Mouse (Mus musculus) embryonic stem cell, embryonic (primary cell): ENCODE data around the gene Mpzl3.

Experiments used
- CTCF ChIA-PET, 4 experiments: fragments of 300-600 bp in 2 of 4; fragments of 350-600 bp in 2 of 4; sonication (Branson Sonifier 250); formaldehyde crosslinking; loops; one replicate each; lab custom pipeline; 2022; ENCODE audit warnings: inconsistent platforms in 2 of 4; lab: Charles Lee
- POLR2A ChIA-PET, 4 experiments: fragments of 300-600 bp in 2 of 4; fragments of 350-600 bp in 2 of 4; sonication (Branson Sonifier 250); formaldehyde crosslinking; loops; one replicate each; lab custom pipeline; 2022; ENCODE audit warnings: antibody characterized with exemption in 4 of 4, inconsistent platforms in 1 of 4; lab: Charles Lee

Mpzl3 gene

DNA sequence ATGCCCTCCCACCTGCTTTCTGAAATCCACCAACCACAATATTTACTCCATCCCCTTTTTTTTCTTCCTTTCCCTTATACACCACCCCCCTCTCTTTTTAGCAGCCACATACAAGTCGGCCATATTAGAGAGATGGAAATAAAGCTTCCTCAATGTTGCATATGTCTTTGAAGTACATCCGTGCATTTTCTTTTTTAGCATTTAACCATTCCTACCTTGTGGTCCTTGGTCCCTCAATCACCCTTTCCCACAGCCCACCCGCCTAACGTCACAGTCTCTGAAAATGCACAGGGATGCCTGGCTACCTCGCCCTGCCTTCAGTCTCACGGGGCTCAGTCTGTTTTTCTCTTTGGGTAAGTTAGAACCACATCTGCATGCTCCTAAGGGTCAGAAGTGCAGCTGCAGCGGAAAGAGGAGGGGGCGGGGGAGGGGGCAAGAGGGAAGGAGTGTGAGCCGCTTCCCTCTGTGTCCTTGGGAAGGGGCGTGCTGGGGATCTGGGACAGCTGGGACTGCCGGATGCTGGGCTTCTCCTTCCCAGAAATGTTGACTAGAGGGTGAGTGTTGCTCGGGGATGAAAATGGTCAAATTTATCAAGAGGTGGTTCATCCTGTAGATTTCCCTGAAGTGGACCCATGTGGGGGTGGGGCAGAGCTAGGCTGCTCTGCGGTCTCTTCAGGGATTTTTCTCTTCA lies 62.9 kb downstream of the Mpzl3 start, which contains the start of gene Scn2b:
Scn2b (plus strand) TSS at position 42 of the 691 bp plus-strand sequence.
- CTCF ChIA-PET: interaction anchor here in 2 of 4 experiments (0.5 to 6.1 kb wide), 3 partner anchors 16 to 109 kb away, joined by 3 to 60 read pairs (median 3); partner anchors contain the start of gene Cd3e (in 1 of the 2)
- POLR2A ChIA-PET: interaction anchor here in 3 of 4 experiments (0.6 to 1.4 kb wide), 7 partner anchors 8 to 526 kb away, joined by 3 to 7 read pairs (median 3); partner anchors contain the start of gene Mpzl3 (in 1 of the 3)

DNA sequence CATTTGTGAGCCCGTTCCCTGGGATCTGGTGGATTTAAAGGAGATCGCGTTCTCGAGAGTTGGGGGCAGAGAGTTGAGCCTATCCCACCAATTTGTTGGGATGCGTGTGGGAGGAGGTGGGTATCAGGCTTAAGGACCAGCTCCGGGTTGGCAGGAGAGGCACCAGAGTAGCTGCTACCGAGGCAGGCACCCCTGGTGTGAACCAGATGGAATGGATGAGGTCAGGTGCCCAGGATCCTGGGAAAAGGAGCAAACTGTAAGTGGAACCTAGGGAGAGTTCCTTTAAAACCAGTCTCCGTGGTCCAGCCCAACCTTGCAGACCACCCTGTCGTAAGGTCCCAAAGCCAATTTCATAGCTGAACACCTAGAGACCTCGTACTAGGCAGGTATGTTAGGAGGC lies 63.6 kb downstream of the Mpzl3 start:
- CTCF ChIA-PET: interaction anchor here in 3 of 4 experiments (0.5 to 6.1 kb wide), 6 partner anchors 16 to 109 kb away, joined by 3 to 60 read pairs (median 4); partner anchors contain the start of gene Cd3e (in 1 of the 3)
- POLR2A ChIA-PET: interaction anchor here in 3 of 4 experiments (0.6 to 1.4 kb wide), 6 partner anchors 9 to 403 kb away, joined by 3 to 7 read pairs (median 3); partner anchors contain the start of gene Mpzl3 (in 1 of the 3)

DNA sequence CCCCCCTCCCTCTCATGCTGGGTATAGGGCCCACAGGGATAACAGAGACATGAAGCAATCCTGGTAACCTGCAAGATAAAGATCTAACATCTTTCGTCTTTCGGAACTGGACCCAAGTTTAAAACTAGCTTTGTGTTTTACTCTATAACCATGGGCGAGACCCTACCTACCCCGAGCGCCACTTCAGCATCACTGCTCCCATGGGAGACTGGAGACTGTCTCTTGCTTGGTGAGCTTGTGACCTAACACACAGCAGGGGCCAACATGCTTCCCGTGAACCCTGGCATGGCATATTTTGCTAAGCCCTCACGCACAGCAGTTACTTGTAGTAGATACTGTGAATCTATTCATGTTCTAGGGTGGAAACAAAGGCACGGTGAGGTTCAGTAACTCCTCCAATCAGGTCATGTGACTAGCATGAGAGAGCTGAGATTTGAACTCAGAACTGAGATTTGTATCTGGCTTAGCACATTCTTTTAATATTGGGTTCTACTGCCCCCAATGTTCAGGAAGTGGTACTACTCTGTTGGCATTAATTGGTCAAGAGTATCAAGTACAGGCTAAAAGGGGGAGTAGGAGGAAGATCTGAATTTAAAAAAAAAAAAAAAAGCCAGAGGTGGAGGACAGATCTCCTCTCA lies 64.4 kb downstream of the Mpzl3 start:
- CTCF ChIA-PET: interaction anchor here in 3 of 4 experiments (0.6 to 6.1 kb wide), 7 partner anchors 15 to 153 kb away, joined by 3 to 60 read pairs (median 5); no protein-coding TSS in a partner anchor
- POLR2A ChIA-PET: interaction anchor here in 1 of 4 experiments (1.0 to 2.9 kb wide), 3 partner anchors 19 to 404 kb away, joined by 3 to 9 read pairs (median 7); partner anchors contain the start of gene Scn4b

GRCm38 (mm10) chr9:45119954-45120530 lies 65.1 kb downstream of the Mpzl3 start:
- ChIA-PET POLR2A (interaction anchor here in 2 of 4 experiments (1.0 to 2.9 kb wide), 4 partner anchors 14 to 90 kb away, joined by 3 to 9 read pairs (median 3); partner anchors contain the start of gene Scn4b (in 1 of the 2)), CTCF (interaction anchor here in 3 of 4 experiments (0.8 to 6.1 kb wide), 10 partner anchors 10 to 298 kb away, joined by 3 to 60 read pairs (median 6); no protein-coding TSS in a partner anchor)

GRCm38 (mm10) chr9:45120567-45120966 lies 65.6 kb downstream of the Mpzl3 start:
- ChIA-PET CTCF (interaction anchor here in 3 of 4 experiments (0.6 to 6.1 kb wide), 14 partner anchors 10 to 853 kb away, joined by 3 to 60 read pairs (median 6); partner anchors contain the start of gene Scn4b (in 1 of the 3)), POLR2A (interaction anchor here in 2 of 4 experiments (0.7 to 2.9 kb wide), 6 partner anchors 13 to 80 kb away, joined by 3 to 9 read pairs (median 3); partner anchors contain the start of gene Scn4b (in 1 of the 2))

GRCm38 (mm10) chr9:45121001-45121400 lies 66.0 kb downstream of the Mpzl3 start:
- ChIA-PET POLR2A (interaction anchor here in 2 of 4 experiments (0.7 to 2.9 kb wide), 7 partner anchors 12 to 80 kb away, joined by 3 to 10 read pairs (median 3); partner anchors contain the start of gene Scn4b (in 1 of the 2)), CTCF (interaction anchor here (0.6 to 6.1 kb wide), 15 partner anchors 11 to 853 kb away, joined by 3 to 60 read pairs (median 6); partner anchors contain the start of gene Scn4b (in 1 of the 4))

DNA sequence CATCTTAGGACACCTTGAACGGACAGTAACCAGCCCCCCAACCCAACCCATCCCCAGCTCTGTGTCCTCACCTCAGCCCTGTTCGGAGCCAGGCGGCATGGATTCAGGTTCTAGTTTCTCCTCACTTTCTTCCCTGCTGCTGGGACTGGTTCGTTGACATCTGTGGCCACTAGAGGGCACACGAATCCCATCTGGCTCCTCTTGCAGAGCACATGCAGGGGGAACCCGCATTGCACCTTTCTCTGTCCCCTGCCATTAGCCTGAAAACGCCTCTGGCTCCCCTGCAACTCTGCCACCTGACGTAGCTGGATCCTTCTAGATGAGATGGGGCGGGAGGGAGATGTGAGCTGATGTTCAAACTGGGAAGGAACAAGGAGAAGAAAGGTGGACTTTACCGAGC lies 66.8 kb downstream of the Mpzl3 start:
- POLR2A ChIA-PET: interaction anchor here in 3 of 4 experiments (0.7 to 2.9 kb wide), 19 partner anchors 12 to 309 kb away, joined by 3 to 11 read pairs (median 3); partner anchors contain the start of gene Scn4b (in 1 of the 3)
- CTCF ChIA-PET: interaction anchor here (0.6 to 6.1 kb wide), 30 partner anchors 11 to 708 kb away, joined by 3 to 60 read pairs (median 4); partner anchors contain the start of genes Scn4b (in 2 of the 4), Mpzl3 (in 1 of the 4) and Phldb1 (in 1 of the 4)

- POLR2A ChIA-PET: interaction anchor here (0.6 to 2.9 kb wide), 25 partner anchors 11 to 308 kb away, joined by 3 to 11 read pairs (median 3); partner anchors contain the start of genes Scn4b (in 1 of the 4) and Ube4a (in 1 of the 4)
- CTCF ChIA-PET: interaction anchor here (0.6 to 6.1 kb wide), 34 partner anchors 11 to 708 kb away, joined by 3 to 60 read pairs (median 4); partner anchors contain the start of genes Scn4b (in 2 of the 4), Mpzl3 (in 1 of the 4) and Phldb1 (in 1 of the 4)
These were observed 67.3 kb downstream of the Mpzl3 start for GRCm38 (mm10) chr9:45122209-45122761.

DNA sequence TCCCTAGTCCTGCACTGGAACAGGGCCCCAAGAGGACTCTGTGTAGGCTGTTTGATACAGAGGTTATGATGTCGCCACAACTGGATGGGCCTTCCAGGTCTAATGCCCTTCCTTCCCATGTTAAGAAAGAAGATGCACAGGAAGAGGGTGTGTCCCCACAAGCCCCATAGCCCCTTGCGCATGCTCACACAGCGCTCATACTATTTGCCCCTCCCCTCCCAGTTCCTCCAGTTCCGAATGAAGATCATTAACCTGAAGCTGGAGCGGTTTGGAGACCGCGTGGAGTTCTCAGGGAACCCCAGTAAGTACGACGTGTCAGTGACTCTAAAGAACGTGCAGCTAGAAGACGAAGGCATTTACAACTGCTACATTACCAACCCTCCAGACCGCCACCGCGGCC lies 70.2 kb downstream of the Mpzl3 start:
- ChIA-PET POLR2A (interaction anchor here in 1 of 4 experiments (0.5 to 0.6 kb wide), 2 partner anchors 9 to 11 kb away, joined by 3 read pairs; no protein-coding TSS in a partner anchor), CTCF (interaction anchor here in 1 of 4 experiments (0.6 to 1.2 kb wide), 2 partner anchors 9 to 475 kb away, joined by 5 to 6 read pairs; no protein-coding TSS in a partner anchor)

GRCm38 (mm10) chr9:45126941-45127340 lies 72.0 kb downstream of the Mpzl3 start:
- ChIA-PET POLR2A (interaction anchor here in 1 of 4 experiments (0.6 kb wide), 1 partner anchor 74 kb away, joined by 8 read pairs; no protein-coding TSS in a partner anchor), CTCF (no interaction called here)
